Mouse (Mus musculus) olfactory bulb, adult 2 months (tissue): Measurements from ENCODE around the gene Dock4.

Source experiments
- CTCF ChIP-seq: fragments of 200-500 bp; IDR thresholded peaks from 2 replicates; pipeline ENCODE4 v1.5.1; 2012; ENCODE audit warnings: low read depth, mild to moderate bottlenecking, low read length, moderate library complexity; ENCODE audit not compliant: insufficient read depth
- POLR2A ChIP-seq: fragments of 200-500 bp; IDR thresholded peaks from 2 replicates; pipeline ENCODE4 v1.6.1; 2012; ENCODE audit warnings: mild to moderate bottlenecking, low read depth, low read length, moderate library complexity; ENCODE audit not compliant: insufficient read depth

DNA sequence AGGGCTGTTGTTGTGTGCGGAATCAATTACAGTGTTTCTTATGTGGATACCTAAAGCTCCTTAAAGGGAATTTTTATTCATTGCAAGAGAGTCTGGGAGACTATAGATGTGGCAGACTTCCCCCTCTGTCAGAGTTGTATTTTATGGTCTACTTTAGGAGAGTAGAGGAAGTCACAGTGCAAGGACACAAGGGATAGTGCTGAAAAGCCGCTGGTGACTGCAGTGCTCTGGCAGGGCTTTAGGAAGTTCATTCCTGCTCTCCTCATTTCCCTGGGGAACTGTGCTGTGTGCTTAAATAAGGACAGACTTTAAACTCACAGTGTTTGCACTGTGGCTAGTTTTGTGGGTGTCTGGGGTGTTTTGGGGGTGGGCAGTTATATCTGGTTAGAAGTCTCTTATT lies 118.5 kb downstream of the Dock4 start:
- TF ChIP-seq POLR2A: no peak
- no peak for TF ChIP-seq CTCF
